Mouse (Mus musculus) G1E (cell line): ENCODE data around the gene Olfr524.

Source experiments
- CTCF ChIP-seq: IDR thresholded peaks from 2 replicates; pipeline ENCODE4 v1.5.1; 2012; ENCODE audit warnings: low read depth, low read length, inconsistent platforms, mixed read lengths
- GATA1 ChIP-seq: IDR thresholded peaks from 2 replicates; pipeline ENCODE4 v1.6.1; 2012; ENCODE audit warnings: borderline replicate concordance, low read length, inconsistent platforms, mixed read lengths
- GATA2 ChIP-seq: IDR thresholded peaks from 2 replicates; pipeline ENCODE4 v1.6.1; 2012; ENCODE audit warnings: low read depth, low read length, inconsistent platforms, borderline replicate concordance
- TAL1 ChIP-seq: conservative IDR thresholded peaks from 2 replicates; pipeline ENCODE4 v1.6.1; 2012; ENCODE audit warnings: low read depth, low read length, inconsistent platforms, mixed read lengths

GRCm38 (mm10) chr7:140190435-140190834 lies 15.3 kb downstream of the Olfr524 start:
- TF ChIP-seq TAL1 (no peak), CTCF (no peak), GATA1 (no peak), GATA2 (no peak)
